Mouse (Mus musculus) C2C12 (cell line): Measurements from ENCODE around the gene Mxd1. TPM values are rescaled to one million over a fixed set of nuclear protein-coding genes. Genes with fewer than 3 reads are reported as not detected.

Experiments used
- H3K27me3 ChIP-seq: one replicate; pipeline ENCODE4 v1.6.1; 2011; ENCODE audit not compliant: control insufficient read depth, insufficient read depth, insufficient read length
- H3K36me3 ChIP-seq: one replicate; pipeline ENCODE4 v1.6.1; 2011; ENCODE audit not compliant: control insufficient read depth, insufficient read depth
- H3K4me3 ChIP-seq: one replicate; pipeline ENCODE4 v1.5.1; 2011; ENCODE audit warnings: mild to moderate bottlenecking, control low read depth; ENCODE audit not compliant: poor library complexity, insufficient read depth, severe bottlenecking
- H3K79me2 ChIP-seq: one replicate; pipeline ENCODE4 v1.6.1; 2011; ENCODE audit not compliant: control insufficient read depth, insufficient read depth
- H3K79me3 ChIP-seq: one replicate; pipeline ENCODE4 v1.6.1; 2011; ENCODE audit warnings: low read depth, control low read depth
- H3ac ChIP-seq: one replicate; pipeline ENCODE3; 2011; ENCODE audit warnings: low read depth; ENCODE audit not compliant: control insufficient read depth, insufficient read length
- CEBPB ChIP-seq: IDR thresholded peaks from one replicate; pipeline ENCODE4 v1.6.1; 2011; ENCODE audit warnings: low read depth, mild to moderate bottlenecking, control low read depth, moderate library complexity
- CTCF ChIP-seq: IDR thresholded peaks from one replicate; pipeline ENCODE4 v1.5.1; 2011; ENCODE audit not compliant: control insufficient read depth, insufficient read depth, insufficient read length
- FOSL1 ChIP-seq: IDR thresholded peaks from one replicate; pipeline ENCODE4 v1.8.0; 2011; ENCODE audit warnings: mild to moderate bottlenecking, low read length; ENCODE audit not compliant: poor library complexity, insufficient read depth, severe bottlenecking
- MAX ChIP-seq: IDR thresholded peaks from one replicate; pipeline ENCODE4 v1.6.1; 2011; ENCODE audit warnings: mild to moderate bottlenecking, control low read depth
- MYOD1 ChIP-seq: IDR thresholded peaks from one replicate; pipeline ENCODE4 v1.6.1; 2011; ENCODE audit warnings: low read depth; ENCODE audit not compliant: control insufficient read depth, insufficient read length
- MYOG ChIP-seq: IDR thresholded peaks from one replicate; pipeline ENCODE4 v1.6.1; 2011; ENCODE audit not compliant: control insufficient read depth, insufficient read length; ENCODE audit errors: extremely low read depth
- USF1 ChIP-seq: IDR thresholded peaks from one replicate; pipeline ENCODE4 v1.6.1; 2011; ENCODE audit warnings: low read depth, mild to moderate bottlenecking, control low read depth, moderate library complexity
- polyA plus RNA-seq: library from polyadenylated mRNA; unstranded; fragments of >200 nt; fragmentation: generic; extraction: Trizol; gene quantifications from one replicate; pipeline ENCODE4 v1.2.1, GENCODE M21; 2012; ENCODE audit warnings: missing spikeins

Gene Mxd1
- polyA plus RNA-seq, 1 experiment = 1.1 TPM

DNA sequence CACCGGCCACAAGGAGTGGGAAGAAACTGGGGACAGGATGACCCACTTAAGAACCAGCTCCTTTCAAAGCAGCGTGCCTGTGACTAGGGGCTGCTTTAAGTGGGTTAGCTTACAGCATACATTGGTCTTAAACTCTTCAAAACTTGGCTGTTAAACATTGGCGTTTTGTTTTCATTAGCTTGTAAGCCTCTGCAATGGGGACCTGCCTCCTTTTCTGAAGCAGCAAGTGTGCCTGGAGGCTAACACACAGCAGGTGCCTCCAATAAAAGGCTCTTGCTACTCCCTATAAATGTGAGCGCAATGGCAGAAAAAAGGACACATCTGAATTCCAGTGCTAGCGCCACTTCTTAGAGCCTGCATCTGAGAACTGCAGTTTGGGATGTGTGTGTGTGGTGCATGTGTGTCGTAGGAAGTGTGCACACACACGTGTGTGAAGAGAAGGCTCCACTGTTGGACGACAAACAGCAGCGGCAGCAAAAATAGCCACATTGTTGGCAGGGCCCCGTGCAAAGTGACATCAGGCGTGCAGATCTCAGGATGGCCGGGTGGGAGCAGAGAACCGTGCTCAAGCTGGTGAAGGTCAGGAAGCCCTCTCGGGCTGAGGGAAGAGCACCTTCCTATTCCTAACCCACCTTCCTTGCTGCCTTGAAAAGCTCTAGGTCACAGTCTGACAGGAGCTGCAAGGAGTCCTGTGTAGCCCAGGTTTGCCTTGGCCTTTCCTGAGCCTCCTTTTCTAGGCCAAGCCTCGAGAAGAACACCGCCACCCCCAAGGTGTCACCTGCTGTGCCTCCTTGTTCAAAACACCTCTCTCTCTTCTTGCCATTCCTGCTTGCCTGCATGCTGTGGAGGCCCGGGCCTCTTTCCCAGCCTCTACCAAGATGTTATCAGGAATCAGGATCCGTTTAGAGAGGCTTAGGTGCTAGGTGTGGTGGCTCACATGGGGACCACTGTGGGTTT, 44.6 kb downstream of the Mxd1 start:
- peaks cover 44% of the 10 kb centered on the region for H3K27me3 ChIP-seq
- no peaks in the 10 kb centered on the region for H3K36me3 ChIP-seq
- TF ChIP-seq MYOD1 = no peak
- no peak for TF ChIP-seq CEBPB
- no peak for TF ChIP-seq MYOG
- H3K4me3 ChIP-seq = no peak overlapping the region
- no peak overlapping the region for H3ac ChIP-seq
- H3K79me2 ChIP-seq = no peaks in the 10 kb centered on the region
- H3K79me3 ChIP-seq = no peaks in the 10 kb centered on the region

DNA sequence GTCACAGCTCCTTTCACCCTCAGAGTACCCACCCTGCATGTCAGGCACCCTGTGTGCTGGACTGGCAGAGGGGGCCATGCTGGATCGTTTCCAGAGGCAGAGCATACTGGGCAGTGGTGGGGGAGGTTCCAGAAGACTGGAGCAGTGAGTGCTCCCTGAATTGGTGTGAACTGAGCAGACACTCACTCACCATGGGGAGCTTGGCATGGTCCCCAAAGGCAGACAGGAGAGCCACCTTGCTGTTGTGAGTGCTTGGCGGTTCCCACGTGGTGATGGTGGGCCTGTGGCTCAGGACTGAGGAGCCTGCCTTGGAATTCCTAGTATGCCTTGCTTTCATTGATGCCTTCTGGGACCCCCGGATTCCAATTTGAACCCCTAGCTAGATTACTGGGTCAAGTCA, 45.8 kb downstream of the Mxd1 start:
- Histone ChIP-seq H3ac (no peak overlapping the region), H3K4me3 (no peak overlapping the region), H3K79me3 (no peaks in the 10 kb centered on the region), H3K36me3 (no peaks in the 10 kb centered on the region), H3K79me2 (no peaks in the 10 kb centered on the region), H3K27me3 (peaks cover 47% of the 10 kb centered on the region)
- no peak for TF ChIP-seq FOSL1
- TF ChIP-seq MYOG = no peak
- no peak for TF ChIP-seq CTCF
- TF ChIP-seq CEBPB = no peak

GRCm38 (mm10) chr6:86615301-86615700, 53.7 kb downstream of the Mxd1 start:
- no peak overlapping the region for H3ac ChIP-seq
- TF ChIP-seq MYOG = no peak
- no peak for TF ChIP-seq CEBPB
- no peak for TF ChIP-seq MAX
- TF ChIP-seq MYOD1 = no peak
- TF ChIP-seq CTCF = no peak
- no peak for TF ChIP-seq FOSL1
- TF ChIP-seq USF1 = no peak

GRCm38 (mm10) chr6:86610714-86611113, 58.2 kb downstream of the Mxd1 start:
- no peak for TF ChIP-seq MAX
- no peak for TF ChIP-seq FOSL1
- no peak for TF ChIP-seq CTCF
- H3K79me3 ChIP-seq = no peaks in the 10 kb centered on the region
- H3K4me3 ChIP-seq = no peak overlapping the region
- H3K79me2 ChIP-seq = no peaks in the 10 kb centered on the region
- H3ac ChIP-seq = no peak overlapping the region
- no peaks in the 10 kb centered on the region for H3K36me3 ChIP-seq
- H3K27me3 ChIP-seq = no peaks in the 10 kb centered on the region

More at GRCm38 (mm10) chr6:86615301-86615700, 53.7 kb downstream of the Mxd1 start:
- no peaks in the 10 kb centered on the region for H3K79me3 ChIP-seq
- no peak overlapping the region for H3K4me3 ChIP-seq
- H3K79me2 ChIP-seq = no peaks in the 10 kb centered on the region
- no peaks in the 10 kb centered on the region for H3K36me3 ChIP-seq
- peaks cover 12% of the 10 kb centered on the region for H3K27me3 ChIP-seq

- Histone ChIP-seq H3K27me3 (no peaks in the 10 kb centered on the region), H3K36me3 (no peaks in the 10 kb centered on the region), H3K4me3 (no peak overlapping the region), H3K79me2 (no peaks in the 10 kb centered on the region), H3K79me3 (no peaks in the 10 kb centered on the region), H3ac (no peak overlapping the region)
- TF ChIP-seq CEBPB (peak; percentile 39), USF1 (no peak)
Observed at GRCm38 (mm10) chr6:86609235-86609634, 59.7 kb downstream of the Mxd1 start.

- Histone ChIP-seq H3K79me2 (no peaks in the 10 kb centered on the region), H3K36me3 (no peaks in the 10 kb centered on the region), H3K27me3 (no peaks in the 10 kb centered on the region), H3ac (no peak overlapping the region), H3K79me3 (no peaks in the 10 kb centered on the region), H3K4me3 (no peak overlapping the region)
- no peak for TF ChIP-seq USF1
- no peak for TF ChIP-seq CEBPB
- no peak for TF ChIP-seq CTCF
- TF ChIP-seq MYOD1 = no peak
- TF ChIP-seq FOSL1 = no peak
- TF ChIP-seq MYOG = no peak
- TF ChIP-seq MAX = no peak
Observed at GRCm38 (mm10) chr6:86607471-86607870, 61.5 kb downstream of the Mxd1 start.
